Mouse (Mus musculus) small intestine, adult 2 months (tissue): ENCODE results near the gene Vps52.

Experiments
- CTCF ChIP-seq: fragments of 200-500 bp; IDR thresholded peaks from 2 replicates; pipeline ENCODE4 v1.5.1; 2012; ENCODE audit warnings: low read depth, mild to moderate bottlenecking, control low read depth, inconsistent platforms, low read length, moderate library complexity, mixed read lengths; ENCODE audit not compliant: insufficient replicate concordance, insufficient read length; ENCODE audit errors: extremely low read depth
- POLR2A ChIP-seq: fragments of 200-500 bp; IDR thresholded peaks from 2 replicates; pipeline ENCODE4 v1.6.1; 2012; ENCODE audit warnings: low read depth, mild to moderate bottlenecking, control low read depth, inconsistent platforms, low read length, moderate library complexity

- TF ChIP-seq CTCF, result no peak
- no peak for TF ChIP-seq POLR2A
Observed at GRCm38 (mm10) chr17:33950131-33950625, 5.4 kb upstream of the Vps52 start.
